Mouse (Mus musculus) stomach, embryonic 16.5 days (tissue): ENCODE measurements around the gene Siah1a. TPM values are rescaled to one million over a fixed set of nuclear protein-coding genes. Genes with fewer than 3 reads are reported as not detected.
A peak's percentile ranks its signal among the peaks of the same experiment; 100 is the strongest.

Source experiments
- ATAC-seq: fragments of 200-750 bp; cut with Nextera tagmentation; 2 replicates; pipeline ENCODE4 v1.8.0; 2017; ENCODE audit warnings: moderate number of reproducible peaks, moderate TSS enrichment; ENCODE audit not compliant: insufficient read depth, low FRiP score
- H3K27ac ChIP-seq: fragments of 300-500 bp; sonication (generic); 2 replicates; pipeline ENCODE4 v1.5.1; 2014; ENCODE audit warnings: low read length
- H3K27me3 ChIP-seq: fragments of 300-500 bp; sonication (generic); 2 replicates; pipeline ENCODE4 v1.6.1; 2014; ENCODE audit warnings: low read length, control low read depth, mixed read lengths; ENCODE audit not compliant: control insufficient read depth, insufficient read depth
- H3K36me3 ChIP-seq: fragments of 300-500 bp; sonication (generic); 2 replicates; pipeline ENCODE4 v1.6.1; 2014; ENCODE audit warnings: low read length; ENCODE audit not compliant: control insufficient read depth, insufficient read depth
- H3K4me1 ChIP-seq: fragments of 300-500 bp; sonication (generic); 2 replicates; pipeline ENCODE4 v1.6.1; 2014; ENCODE audit warnings: low read length, control low read depth, mixed read lengths; ENCODE audit not compliant: control insufficient read depth, insufficient read depth
- H3K4me2 ChIP-seq: fragments of 300-500 bp; sonication (generic); 2 replicates; pipeline ENCODE4 v1.6.1; 2014; ENCODE audit warnings: low read depth, low read length, mixed read lengths
- H3K4me3 ChIP-seq: fragments of 300-500 bp; sonication (generic); replicated peaks from 2 replicates; pipeline ENCODE4 v1.5.1; 2014; ENCODE audit warnings: mild to moderate bottlenecking, low read length
- H3K9ac ChIP-seq: fragments of 300-500 bp; sonication (generic); 2 replicates; pipeline ENCODE4 v1.6.1; 2014; ENCODE audit warnings: low read length
- H3K9me3 ChIP-seq: fragments of 300-500 bp; sonication (generic); replicated peaks from 2 replicates; pipeline ENCODE4 v1.6.1; 2016; ENCODE audit warnings: low read length, control low read depth; ENCODE audit not compliant: control insufficient read depth
- WGBS: fragments of 180-500 bp; shearing (Covaris S2); extraction: QIAGEN DNeasy Blood & Tissue Kit; methylation state at CpG from one replicate; pipeline ENCODE4 v1.1.7; 2014; 5-methylcytosine and 5-hydroxymethylcytosine counted together
- polyA plus RNA-seq: library from polyadenylated mRNA; unstranded; fragments of >200 nt; fragmentation: Nextera tagmentation; extraction: Ambion mirVana; gene quantifications from 2 replicates; pipeline ENCODE4 v1.2.1, GENCODE M21; 2015

The Siah1a gene
- polyA plus RNA-seq, 1 experiment from 2014 or later: 26.6 TPM

DNA sequence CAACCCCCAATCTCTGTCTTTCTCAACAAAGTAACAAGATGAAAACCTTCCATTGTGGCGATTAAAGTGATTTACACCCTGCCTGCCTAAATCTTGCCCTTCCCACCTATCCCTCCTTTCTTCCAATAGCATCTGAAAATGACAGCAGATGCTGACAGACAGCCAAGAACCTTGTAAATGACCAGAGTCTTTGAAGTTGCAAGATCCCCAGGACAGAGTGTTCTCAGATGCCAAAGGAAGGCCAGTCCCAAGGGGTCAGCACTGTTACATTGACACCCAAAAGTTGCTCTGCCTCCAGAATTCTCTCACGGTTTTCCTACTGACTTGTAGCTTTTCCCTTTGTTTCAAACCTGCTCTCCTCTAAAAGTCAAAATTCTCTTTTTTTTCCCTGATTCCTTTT, 4.1 kb upstream of the Siah1a start:
- Histone ChIP-seq H3K27ac (no peak overlapping the region), H3K9ac (no peak overlapping the region), H3K36me3 (no peaks in the 10 kb centered on the region), H3K4me2 (no peak overlapping the region), H3K9me3 (no peaks in the 10 kb centered on the region; the same call in 1 of the 2 replicates), H3K4me1 (0 out of 2 replicates have a peak, but pooled peaks cover 4% of the 10 kb centered on the region), H3K27me3 (no peaks in the 10 kb centered on the region), H3K4me3 (no peak overlapping the region)
- no peak for ATAC-seq
- WGBS: 39% methylated on average over 2 of the region's 2 CpGs

DNA sequence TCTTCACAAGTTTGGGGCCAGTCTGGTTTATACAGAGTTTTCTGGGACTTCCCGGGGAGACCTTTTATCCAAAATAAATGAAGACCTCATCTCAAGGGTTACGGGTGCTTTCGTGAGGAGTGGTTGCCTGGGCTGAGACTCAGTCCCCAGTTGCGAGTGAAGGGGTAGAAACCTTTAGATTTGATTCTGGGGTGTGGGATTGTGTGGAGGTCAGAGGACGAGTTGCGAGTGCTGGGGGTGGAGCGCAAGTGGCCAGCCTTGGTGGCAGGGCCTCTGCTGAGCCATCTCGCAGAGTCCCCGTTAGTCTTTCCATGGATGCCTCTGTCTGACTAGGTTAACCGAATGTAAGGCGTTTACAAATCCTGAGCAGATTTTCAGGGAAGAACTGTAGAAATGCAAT, 777 bp upstream of the Siah1a start:
- WGBS: 2% methylated on average over 11 of the region's 11 CpGs
- Histone ChIP-seq H3K27me3 (no peaks in the 10 kb centered on the region), H3K9me3 (no peaks in the 10 kb centered on the region; the same call in 1 of the 2 replicates), H3K4me3 (peak overlapping the region; percentile 68), H3K4me1 (peaks cover 11% of the 10 kb centered on the region), H3K27ac (peak overlapping the region; percentile 82), H3K4me2 (peak overlapping the region; percentile 86), H3K36me3 (no peaks in the 10 kb centered on the region), H3K9ac (peak overlapping the region; percentile 97)
- no peak for ATAC-seq

DNA sequence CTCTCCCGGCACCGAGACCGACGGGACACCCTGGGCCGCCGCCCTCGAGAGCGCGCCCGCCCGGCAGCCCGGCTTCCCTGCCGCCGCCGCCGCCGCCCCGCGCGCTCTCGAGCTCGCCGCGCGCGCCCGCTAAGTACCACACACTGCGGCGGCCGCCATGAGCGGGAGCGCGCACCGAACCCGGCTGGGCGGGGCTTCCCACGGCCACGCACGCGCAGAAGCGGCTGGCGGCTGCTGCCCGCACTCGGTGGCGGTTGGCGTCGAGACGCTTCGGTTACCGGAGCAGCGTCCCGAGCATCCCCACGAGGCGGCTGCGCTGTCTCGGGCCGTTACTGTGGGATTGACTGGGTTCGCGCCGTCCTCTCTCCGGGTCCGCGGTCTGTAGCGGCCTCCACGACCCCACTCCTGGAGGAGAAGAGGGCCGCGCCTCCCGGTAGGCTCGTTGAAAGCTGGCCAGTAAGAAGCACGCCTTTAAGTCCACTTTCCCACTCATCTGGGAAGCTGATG, 254 bp upstream of the Siah1a start:
- Histone ChIP-seq H3K27me3 (no peaks in the 10 kb centered on the region), H3K4me1 (peaks cover 11% of the 10 kb centered on the region), H3K9ac (peak overlapping the region; percentile 97), H3K4me2 (peak overlapping the region; percentile 86), H3K36me3 (no peaks in the 10 kb centered on the region), H3K27ac (peak overlapping the region; percentile 95), H3K9me3 (no peaks in the 10 kb centered on the region; the same call in 1 of the 2 replicates), H3K4me3 (peak overlapping the region; percentile 68)
- WGBS: under 1% methylated on average over 65 of the region's 70 CpGs
- peak; percentile 92 for ATAC-seq

DNA sequence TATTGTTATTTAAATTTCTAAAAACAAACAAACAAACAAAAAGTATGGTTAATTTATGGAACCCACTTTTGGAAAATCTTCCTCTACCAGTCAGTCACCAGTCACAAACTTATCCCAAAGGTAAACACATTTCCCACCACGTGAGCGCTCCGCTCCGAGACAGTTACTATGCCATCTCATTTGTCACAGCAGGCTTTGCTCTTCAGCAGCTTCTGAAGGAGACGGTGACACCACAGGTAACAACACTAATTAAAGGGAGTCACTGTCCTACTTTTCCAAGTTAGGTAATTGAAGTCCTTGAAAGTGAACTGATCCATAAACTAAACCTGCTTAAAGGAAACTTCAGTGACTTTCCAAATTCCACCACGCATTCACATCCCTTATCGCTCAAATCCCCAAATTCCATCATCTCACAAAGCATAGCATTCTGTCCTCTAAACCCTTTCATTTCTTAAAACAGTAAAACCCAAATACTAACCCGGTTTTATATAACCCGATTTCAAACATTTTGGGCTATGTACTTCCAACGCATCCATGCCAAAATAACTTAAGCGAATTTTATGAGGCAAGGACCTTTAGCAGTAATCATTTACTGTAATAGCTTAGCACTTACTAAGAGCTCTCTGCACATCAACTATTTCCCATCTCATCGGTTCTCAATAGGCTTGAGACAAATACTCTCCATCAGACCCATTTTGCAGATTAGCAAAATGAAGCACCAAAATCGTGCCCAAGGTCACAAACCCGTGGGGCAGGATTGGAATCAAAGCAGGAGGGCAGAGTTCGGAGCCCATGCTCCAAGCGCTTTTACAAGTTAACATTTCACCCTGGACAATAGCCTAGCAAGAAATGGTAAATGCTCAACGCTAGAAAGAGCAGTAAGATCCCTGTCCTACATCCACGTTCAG, 1.2 kb downstream of the Siah1a start:
- Histone ChIP-seq H3K4me2 (peak overlapping the region; percentile 66), H3K9me3 (no peaks in the 10 kb centered on the region; the same call in 1 of the 2 replicates), H3K4me3 (peak overlapping the region; percentile 68), H3K4me1 (peaks cover 11% of the 10 kb centered on the region), H3K27ac (peak overlapping the region; percentile 95), H3K9ac (peak overlapping the region; percentile 97), H3K27me3 (no peaks in the 10 kb centered on the region), H3K36me3 (no peaks in the 10 kb centered on the region)
- 8% methylated on average over 18 of the region's 18 CpGs for WGBS
- no peak for ATAC-seq

DNA sequence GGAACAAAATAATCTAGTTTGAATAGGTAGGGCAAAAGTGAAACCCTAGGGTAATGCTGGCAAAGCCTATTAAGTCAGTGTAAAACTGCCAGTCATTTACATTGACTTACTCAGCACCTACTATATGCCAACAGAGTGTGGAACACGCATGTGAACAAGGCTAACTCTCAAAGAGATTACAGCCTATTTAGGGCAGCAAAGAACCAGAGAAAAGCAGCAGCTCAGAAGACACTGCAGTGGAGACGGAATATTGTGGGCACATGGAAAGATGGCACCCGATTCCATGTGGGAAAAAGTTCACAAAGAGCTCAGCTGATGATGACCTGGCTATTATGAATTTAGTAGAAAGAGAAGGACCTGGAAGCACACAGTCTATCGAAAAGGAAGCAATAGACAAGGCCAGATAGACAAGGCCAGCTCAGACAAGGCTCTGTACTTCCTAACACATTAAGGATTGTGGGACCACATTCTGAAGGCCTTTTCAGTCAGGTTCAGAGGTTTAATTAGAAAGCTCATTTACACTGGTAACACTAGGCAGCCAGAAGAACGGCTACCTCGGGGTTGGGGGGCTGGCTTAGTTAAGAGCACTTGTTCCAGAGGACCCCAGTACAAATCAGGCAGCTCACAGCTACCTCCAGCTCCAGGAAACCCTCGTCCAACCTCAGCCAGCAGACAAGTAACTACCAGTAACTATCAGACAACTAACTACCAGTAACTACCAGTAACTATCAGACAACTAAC, 3.0 kb downstream of the Siah1a start:
- H3K9ac ChIP-seq: no peak overlapping the region
- no peak for ATAC-seq
- H3K4me2 ChIP-seq: no peak overlapping the region
- no peaks in the 10 kb centered on the region for H3K36me3 ChIP-seq
- peaks cover 16% of the 10 kb centered on the region for H3K4me1 ChIP-seq
- WGBS: 78% methylated on average over 7 of the region's 7 CpGs
- no peaks in the 10 kb centered on the region for H3K27me3 ChIP-seq
- no peaks in the 10 kb centered on the region for H3K9me3 ChIP-seq
- no peak overlapping the region for H3K4me3 ChIP-seq
- no peak overlapping the region for H3K27ac ChIP-seq

DNA sequence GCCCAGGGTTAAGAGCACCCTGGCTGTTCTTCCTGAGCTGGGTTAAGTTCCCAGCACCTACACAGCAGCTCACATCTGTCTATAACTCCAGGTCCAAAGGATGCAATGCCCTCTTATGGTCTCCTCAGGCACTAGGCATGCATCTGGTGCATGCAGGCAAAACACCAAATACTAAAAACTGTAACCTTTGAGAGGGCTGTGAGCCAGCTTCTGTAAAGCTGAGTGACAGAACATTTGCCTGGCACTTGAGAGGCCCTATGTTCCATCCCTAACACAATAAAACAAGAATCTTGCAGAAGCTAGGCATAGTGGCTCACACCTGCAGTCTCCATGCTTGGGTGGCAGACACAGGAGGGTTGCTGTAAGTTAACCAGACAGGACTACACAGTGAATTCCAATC, 4.1 kb downstream of the Siah1a start:
- H3K4me1 ChIP-seq: peaks cover 13% of the 10 kb centered on the region
- no peak for ATAC-seq
- no peaks in the 10 kb centered on the region for H3K27me3 ChIP-seq
- H3K4me2 ChIP-seq: no peak overlapping the region
- no peak overlapping the region for H3K4me3 ChIP-seq
- H3K9me3 ChIP-seq: no peaks in the 10 kb centered on the region
- H3K27ac ChIP-seq: no peak overlapping the region
- H3K9ac ChIP-seq: no peak overlapping the region
- no peaks in the 10 kb centered on the region for H3K36me3 ChIP-seq

DNA sequence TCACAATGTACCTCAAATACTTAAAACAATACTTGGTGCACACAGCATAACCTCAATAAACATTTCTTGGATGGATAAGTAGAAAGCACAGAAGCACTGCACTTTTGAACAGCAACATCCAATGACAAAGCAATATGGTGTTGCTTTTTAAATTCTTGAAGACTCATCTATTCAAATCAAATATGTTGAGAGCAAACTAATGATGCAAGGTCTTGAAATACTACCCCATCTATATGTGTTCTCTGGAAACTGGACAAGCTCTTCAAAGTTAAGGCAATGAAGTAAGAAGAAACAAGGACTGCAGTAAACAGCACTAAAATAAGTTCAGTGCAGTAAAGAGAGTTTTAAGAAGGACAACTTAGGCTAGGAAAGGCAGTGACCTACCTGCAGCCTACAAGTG, 4.8 kb downstream of the Siah1a start:
- Histone ChIP-seq H3K27ac (no peak overlapping the region), H3K36me3 (no peaks in the 10 kb centered on the region), H3K9me3 (no peaks in the 10 kb centered on the region), H3K9ac (no peak overlapping the region), H3K4me1 (peaks cover 13% of the 10 kb centered on the region), H3K4me3 (no peak overlapping the region), H3K27me3 (no peaks in the 10 kb centered on the region), H3K4me2 (no peak overlapping the region)
- no peak for ATAC-seq

DNA sequence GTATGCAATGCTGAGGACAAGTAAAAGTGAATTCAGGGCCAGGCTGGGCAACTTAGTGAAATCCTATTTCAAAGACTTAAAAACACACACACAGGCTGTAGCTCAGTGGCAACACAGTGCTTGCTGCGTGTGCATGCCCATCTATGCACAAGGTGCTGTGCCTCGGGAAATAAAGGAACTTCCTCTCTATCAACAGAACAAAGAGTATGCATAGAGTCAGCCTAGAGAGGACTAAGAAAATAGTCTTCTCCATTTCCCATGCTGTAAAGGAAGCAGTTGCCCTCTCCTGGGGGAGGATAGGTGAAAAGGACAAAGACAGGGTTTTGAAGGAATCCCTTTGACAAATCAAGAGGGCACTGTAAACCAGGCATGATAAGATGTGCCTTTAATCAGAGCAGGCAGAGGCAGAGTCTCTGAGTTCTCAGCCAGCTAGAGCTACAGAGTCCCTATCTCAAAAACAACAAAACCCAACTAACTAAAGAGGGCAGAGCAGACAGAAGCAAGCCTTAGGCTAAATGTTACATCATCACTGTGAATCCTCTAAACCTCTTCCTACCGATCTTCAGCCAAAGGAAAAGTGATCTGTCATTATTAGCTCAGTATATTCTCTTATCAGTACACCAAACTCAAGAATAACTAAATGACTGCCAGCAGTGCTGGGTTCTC, 10.2 kb downstream of the Siah1a start:
- ATAC-seq: no peak
- no peaks in the 10 kb centered on the region for H3K9me3 ChIP-seq
- H3K9ac ChIP-seq: no peak overlapping the region
- WGBS: 38% methylated on average over 3 of the region's 3 CpGs
- no peaks in the 10 kb centered on the region for H3K27me3 ChIP-seq
- H3K36me3 ChIP-seq: no peaks in the 10 kb centered on the region
- no peak overlapping the region for H3K4me2 ChIP-seq
- no peak overlapping the region for H3K4me3 ChIP-seq
- H3K27ac ChIP-seq: no peak overlapping the region; the same call in 1 of the 2 replicates
- peaks cover 20% of the 10 kb centered on the region for H3K4me1 ChIP-seq
